Comparison of ENCODE assay signal across 8 mouse cellular contexts in the genomic region with DNA sequence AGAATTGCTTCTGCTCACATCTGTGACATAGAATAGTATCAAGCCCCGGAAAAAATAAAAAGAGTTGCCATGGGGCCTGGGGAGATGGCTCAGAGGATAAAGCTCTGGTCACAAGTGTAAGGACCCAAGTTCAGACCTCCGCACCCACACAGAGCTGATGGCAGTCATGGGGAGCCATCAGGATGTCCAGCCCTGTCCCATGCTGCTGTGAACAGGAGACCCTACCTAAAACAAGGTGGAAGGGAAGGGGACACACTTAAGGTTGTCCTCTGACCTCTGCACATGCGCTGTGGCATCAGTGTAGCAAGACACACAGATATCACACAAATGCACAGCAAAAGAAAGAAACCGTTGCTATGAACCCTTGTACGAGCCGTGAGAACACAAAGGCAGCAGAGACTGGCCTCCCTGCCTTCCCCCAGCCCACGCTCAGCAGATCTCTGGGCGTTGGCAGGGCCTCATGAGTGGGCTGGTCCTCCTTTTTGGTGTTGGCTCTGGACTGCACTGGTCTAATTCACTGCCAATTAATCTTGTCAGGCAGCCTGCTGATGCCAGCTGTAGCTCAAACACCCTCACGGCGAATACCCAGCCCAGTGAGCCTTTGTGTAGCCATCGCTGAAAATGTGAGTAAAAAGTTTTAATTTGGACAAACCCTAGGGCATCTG. TPM values are rescaled to one million over a fixed set of nuclear protein-coding genes. Genes with fewer than 3 reads are reported as not detected.
A peak's percentile ranks its signal among the peaks of the same experiment; 100 is the strongest.
DNase-seq lines count a peak whose midpoint lies in the region; ATAC-seq lines count a peak whose summit lies in the region.

No protein-coding gene starts in this region.

- no peak overlapping the region for H3K4me2 ChIP-seq in kidney, embryonic 16.5 days (replicated peaks; ENCODE audit: low read depth, low read length)
- no peak overlapping the region for H3K4me2 ChIP-seq in midbrain, embryonic 12.5 days (replicated peaks)

- H3K4me1 ChIP-seq in kidney, embryonic 16.5 days (ENCODE audit: insufficient read depth, low read length) = 0 out of 2 replicates have a peak, but pooled peaks cover 7% of the 10 kb centered on the region
- no peaks in the 10 kb centered on the region; the same call in 1 of the 2 replicates for H3K4me1 ChIP-seq in midbrain, embryonic 12.5 days

- H3K36me3 ChIP-seq in kidney, embryonic 16.5 days (ENCODE audit: insufficient read depth, low read length) = no peaks in the 10 kb centered on the region
- H3K36me3 ChIP-seq in midbrain, embryonic 12.5 days = no peaks in the 10 kb centered on the region

- H3K9ac ChIP-seq in kidney, embryonic 16.5 days (replicated peaks; ENCODE audit: low read length) = no peak overlapping the region
- no peak overlapping the region for H3K9ac ChIP-seq in midbrain, embryonic 12.5 days (replicated peaks)

- no peak overlapping the region for H3K4me3 ChIP-seq in kidney, embryonic 16.5 days (ENCODE audit: low read length)
- no peak overlapping the region for H3K4me3 ChIP-seq in midbrain, embryonic 12.5 days

- no peak for DNase-seq in kidney, adult 11 months
- peak; percentile 73 for DNase-seq in cerebellum, adult 11-12 months
- peak; percentile 31 to 45 for DNase-seq in frontal cortex, postnatal 14 days (ENCODE audit: low spot score in 2 of 2)
- DNase-seq in layer of hippocampus, adult 8-10 months (ENCODE audit: low spot score in 2 of 2) = peak; percentile 67 to 71
- peak; percentile 58 for DNase-seq in testis, postnatal 10 days (ENCODE audit: low spot score)

- H3K27ac ChIP-seq in kidney, embryonic 16.5 days (ENCODE audit: low read length) = peak overlapping the region; percentile 7; the same call in 1 of the 2 replicates
- no peak overlapping the region for H3K27ac ChIP-seq in midbrain, embryonic 12.5 days (replicated peaks)

- no peaks in the 10 kb centered on the region for H3K27me3 ChIP-seq in kidney, embryonic 16.5 days (ENCODE audit: insufficient read depth, low read length)
- H3K27me3 ChIP-seq in midbrain, embryonic 12.5 days = no peaks in the 10 kb centered on the region

- 52% methylated on average over 11 of the region's 11 CpGs for WGBS in kidney, embryonic 16.5 days
- 73% methylated on average over 11 of the region's 11 CpGs for WGBS in midbrain, embryonic 12.5 days

- peak; percentile 83 for ATAC-seq in kidney, embryonic 16.5 days (ENCODE audit: low FRiP score, low TSS enrichment)
- peak; percentile 54; the same call in 1 of the 2 replicates for ATAC-seq in midbrain, embryonic 12.5 days (ENCODE audit: low FRiP score, low read depth)
- ATAC-seq in erythroblast, adult 5-6 weeks (replicated peaks; ENCODE audit: low FRiP score, poor library complexity, severe bottlenecking) = no peak

- 0 out of 2 replicates have a peak, but pooled peaks cover 3% of the 10 kb centered on the region for H3K9me3 ChIP-seq in kidney, embryonic 16.5 days (ENCODE audit: low read length)
- no peaks in the 10 kb centered on the region for H3K9me3 ChIP-seq in midbrain, embryonic 12.5 days

RNA-seq across cellular contexts. Expression of a gene that starts 33.4 kb away (rescaled TPM):
- 9.9 and 11.7 TPM in 2 replicates for polyA plus RNA-seq in kidney, embryonic 16.5 days (2015; fragmentation: Nextera tagmentation; extraction: Ambion mirVana)
- total RNA-seq in layer of hippocampus, adult 8-10 months (2022) = 1 to 10 TPM; 4.0 to 5.8 (median 4.4) TPM
- 9.7 and 11.5 TPM in 2 replicates for polyA plus RNA-seq in midbrain, embryonic 12.5 days (2016; fragmentation: Nextera tagmentation; extraction: Ambion mirVana)
- total RNA-seq in erythroblast, adult 5-6 weeks (2015; ENCODE audit: low replicate concordance) = 1.5 and 2.3 TPM in 2 replicates
- 3.4 and 3.9 TPM in 2 replicates for total RNA-seq in erythroblast, adult 5-6 weeks (2017; ENCODE audit: low replicate concordance)
